Mouse (Mus musculus) brown adipose tissue, adult 24 weeks (tissue): Measurements from ENCODE around the gene Kiss1r. TPM values are rescaled to one million over a fixed set of nuclear protein-coding genes. Genes with fewer than 3 reads are reported as not detected.

Source experiments
- H3K27ac ChIP-seq: fragments of 200-500 bp; replicated peaks from 2 replicates; pipeline ENCODE4 v1.5.1; 2012; ENCODE audit warnings: low read depth, mild to moderate bottlenecking, low read length
- H3K4me1 ChIP-seq: fragments of 200-500 bp; 2 replicates; pipeline ENCODE4 v1.6.1; 2012; ENCODE audit warnings: low read length, mixed read lengths; ENCODE audit not compliant: control insufficient read depth, insufficient read depth, insufficient read length
- H3K4me3 ChIP-seq: fragments of 200-500 bp; 2 replicates; pipeline ENCODE4 v1.5.1; 2012; ENCODE audit warnings: low read depth, mild to moderate bottlenecking, low read length, moderate library complexity; ENCODE audit not compliant: insufficient read depth
- polyA plus RNA-seq: library from polyadenylated mRNA; stranded (reverse); fragments of >200 nt; gene quantifications from 2 replicates; pipeline ENCODE4 v1.2.4, GENCODE M21; 2012; ENCODE audit not compliant: missing spikeins, insufficient read depth, insufficient read length

Kiss1r gene
- polyA plus RNA-seq, 1 experiment, result 0.63 TPM

DNA sequence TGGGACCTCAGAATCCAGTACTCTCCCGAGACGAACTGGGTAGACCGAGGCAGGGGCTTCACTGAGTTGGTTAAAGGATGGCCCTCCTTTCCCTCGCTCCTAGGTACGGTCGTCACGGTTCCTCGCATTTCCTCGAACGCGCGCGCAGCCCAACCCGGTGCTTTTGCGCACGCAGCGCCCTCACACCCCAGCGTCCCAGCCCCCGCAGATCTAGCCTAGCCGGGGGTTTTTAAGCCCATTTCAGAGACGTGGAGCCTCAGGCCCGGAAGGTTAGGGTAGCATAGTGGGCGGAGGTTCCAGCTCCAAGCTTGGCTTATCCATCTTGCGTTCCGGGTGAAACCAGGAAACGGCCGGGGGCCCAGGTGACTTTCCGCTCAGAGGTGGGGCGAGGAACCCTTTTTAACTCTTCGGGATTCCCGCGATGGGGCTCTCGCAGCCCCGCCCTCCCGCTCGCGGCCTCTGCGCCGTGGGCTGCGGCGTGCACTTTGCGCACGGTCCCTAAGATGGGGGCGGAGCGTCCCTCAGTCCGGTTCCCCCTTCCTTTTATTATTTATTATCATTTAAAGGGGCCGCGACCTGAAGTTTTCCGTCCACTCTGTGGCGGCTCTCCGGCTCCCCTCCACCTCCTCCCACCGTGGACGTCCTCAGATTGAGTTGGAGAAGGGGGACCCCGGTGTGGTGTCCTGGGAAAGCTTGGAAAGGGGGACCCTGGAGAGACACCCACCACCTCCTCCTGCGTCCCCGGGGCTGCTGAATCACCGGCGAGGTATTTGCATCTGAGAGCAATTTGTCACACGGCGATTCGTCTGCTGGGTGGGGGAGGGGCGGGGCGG is 9.9 kb downstream of the Kiss1r start, which contains the start of gene Arid3a:
TSS of gene Arid3a (plus strand) at position 553 of the 833 bp plus-strand sequence.
- Histone ChIP-seq H3K4me1 (peaks cover 2% of the 10 kb centered on the region; the same call in 1 of the 2 replicates), H3K4me3 (peak within 1 kb of the TSS; percentile 98), H3K27ac (peak within 1 kb of the TSS; percentile 76)

DNA sequence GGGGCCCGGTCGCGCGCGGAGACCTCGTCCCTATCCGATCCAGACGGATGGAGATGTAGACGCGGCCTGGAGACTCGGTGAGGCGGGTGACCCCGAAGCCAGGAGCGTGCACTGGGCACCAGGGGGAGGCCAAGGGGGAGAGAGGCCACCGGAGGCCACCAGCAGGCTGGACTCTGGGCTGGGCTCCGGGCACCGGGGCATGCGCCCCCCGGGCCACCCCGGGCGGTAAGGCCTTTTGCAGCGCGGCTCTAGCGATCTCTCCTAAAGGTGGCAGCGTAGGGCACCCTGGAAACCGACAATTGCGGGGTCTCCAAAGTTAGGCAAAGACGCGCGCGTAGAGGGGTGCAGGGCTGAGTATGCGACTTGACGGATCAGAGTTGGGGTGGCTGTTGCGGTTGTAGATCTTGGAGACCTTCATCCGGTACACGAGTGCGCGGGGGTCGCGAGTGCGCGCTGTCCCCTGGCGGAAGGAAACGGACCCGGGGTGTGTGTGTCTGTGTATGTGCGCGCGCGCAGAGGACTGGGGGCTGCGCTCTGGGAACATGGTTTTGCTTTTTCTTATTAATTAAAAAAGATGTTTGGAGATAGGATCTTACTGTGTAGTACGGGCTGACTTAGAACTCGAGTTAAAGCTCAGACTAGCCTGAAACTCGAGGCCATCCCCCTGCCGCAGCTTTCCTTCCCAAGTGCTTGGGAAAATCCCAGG is 10.7 kb downstream of the Kiss1r start:
- Histone ChIP-seq H3K4me1 (peaks cover 8% of the 10 kb centered on the region; the same call in 1 of the 2 replicates), H3K27ac (peak overlapping the region; percentile 2), H3K4me3 (peak overlapping the region; percentile 98)

DNA sequence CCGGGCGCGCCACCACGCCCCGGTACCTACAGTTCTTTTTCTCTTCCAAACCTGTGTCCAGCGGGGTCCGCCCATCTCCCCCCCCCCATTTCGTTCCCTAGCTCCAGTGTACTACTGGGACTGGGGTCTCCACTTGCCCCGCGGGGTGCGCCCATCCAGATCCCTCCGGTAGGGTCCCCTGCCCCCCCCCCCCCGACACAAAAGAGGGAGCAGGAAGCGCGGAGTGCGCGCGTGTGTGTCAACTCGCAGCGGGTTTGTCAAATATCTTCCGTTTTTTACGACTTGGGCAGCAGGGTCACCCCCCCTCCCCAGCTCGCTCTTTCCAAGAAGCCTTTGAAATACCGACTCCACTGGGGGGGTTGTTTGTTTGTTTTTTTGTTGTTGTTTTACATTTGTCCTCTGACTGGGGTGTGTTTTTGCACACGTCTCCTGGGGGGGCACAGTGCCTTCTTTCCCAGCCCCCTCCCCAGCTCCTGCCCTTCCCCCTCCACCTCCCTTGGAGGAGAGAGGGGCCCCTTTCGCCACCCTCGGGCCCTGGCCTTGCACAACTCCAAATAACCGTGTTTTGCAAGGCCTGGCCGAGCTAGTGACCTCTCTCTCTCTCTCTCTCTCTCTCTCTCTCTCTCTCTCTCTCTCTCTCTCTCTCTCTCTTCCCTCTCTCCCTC is 11.4 kb downstream of the Kiss1r start:
- Histone ChIP-seq H3K27ac (0 out of 2 replicates have a peak overlapping the region, but pooled peaks have one; percentile 2), H3K4me1 (peaks cover 14% of the 10 kb centered on the region)

DNA sequence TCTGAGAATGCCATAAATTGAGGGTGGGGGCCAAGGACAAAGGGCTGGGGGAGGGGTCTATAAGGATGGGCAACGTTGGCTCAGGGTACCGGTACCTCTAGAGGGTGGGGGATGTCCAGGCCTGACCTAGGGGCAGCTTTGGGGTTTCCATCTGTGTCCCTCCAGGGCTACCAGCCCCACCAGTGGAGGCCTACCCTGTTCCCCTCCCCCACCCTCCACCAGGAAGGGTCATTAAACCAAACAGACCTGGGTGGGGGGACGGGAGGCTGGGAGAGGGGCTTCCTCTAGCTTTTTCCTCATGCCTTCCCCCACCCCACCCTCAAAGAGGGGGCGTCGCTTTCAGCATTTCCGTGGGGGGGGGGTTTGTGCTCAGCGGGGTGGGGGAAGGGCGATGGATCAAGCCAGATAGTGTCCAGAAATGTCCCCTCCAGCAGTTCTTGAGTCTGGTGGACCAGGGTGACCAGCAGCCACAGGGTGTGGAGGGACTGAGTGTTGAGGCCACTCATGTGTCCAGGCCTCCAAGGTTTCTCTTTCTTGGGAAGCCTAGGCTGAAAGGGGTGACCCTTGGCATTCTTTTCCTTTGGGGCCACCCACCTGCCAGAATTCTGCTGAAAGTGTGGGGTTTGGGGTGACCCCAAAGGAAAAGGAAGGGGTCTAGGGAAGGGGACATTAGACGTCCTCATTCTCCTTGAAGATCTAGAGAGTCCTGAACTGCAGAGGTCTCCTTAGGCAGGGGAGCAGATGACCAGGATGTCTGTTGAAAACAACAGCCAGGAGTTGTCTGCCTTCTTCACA is 12.3 kb downstream of the Kiss1r start:
- H3K4me3 ChIP-seq, result no peak overlapping the region
- H3K27ac ChIP-seq, result no peak overlapping the region
- H3K4me1 ChIP-seq, result peaks cover 23% of the 10 kb centered on the region

More for the DNA sequence above, 11.4 kb downstream of the Kiss1r start:
- peak overlapping the region; percentile 98 for H3K4me3 ChIP-seq

DNA sequence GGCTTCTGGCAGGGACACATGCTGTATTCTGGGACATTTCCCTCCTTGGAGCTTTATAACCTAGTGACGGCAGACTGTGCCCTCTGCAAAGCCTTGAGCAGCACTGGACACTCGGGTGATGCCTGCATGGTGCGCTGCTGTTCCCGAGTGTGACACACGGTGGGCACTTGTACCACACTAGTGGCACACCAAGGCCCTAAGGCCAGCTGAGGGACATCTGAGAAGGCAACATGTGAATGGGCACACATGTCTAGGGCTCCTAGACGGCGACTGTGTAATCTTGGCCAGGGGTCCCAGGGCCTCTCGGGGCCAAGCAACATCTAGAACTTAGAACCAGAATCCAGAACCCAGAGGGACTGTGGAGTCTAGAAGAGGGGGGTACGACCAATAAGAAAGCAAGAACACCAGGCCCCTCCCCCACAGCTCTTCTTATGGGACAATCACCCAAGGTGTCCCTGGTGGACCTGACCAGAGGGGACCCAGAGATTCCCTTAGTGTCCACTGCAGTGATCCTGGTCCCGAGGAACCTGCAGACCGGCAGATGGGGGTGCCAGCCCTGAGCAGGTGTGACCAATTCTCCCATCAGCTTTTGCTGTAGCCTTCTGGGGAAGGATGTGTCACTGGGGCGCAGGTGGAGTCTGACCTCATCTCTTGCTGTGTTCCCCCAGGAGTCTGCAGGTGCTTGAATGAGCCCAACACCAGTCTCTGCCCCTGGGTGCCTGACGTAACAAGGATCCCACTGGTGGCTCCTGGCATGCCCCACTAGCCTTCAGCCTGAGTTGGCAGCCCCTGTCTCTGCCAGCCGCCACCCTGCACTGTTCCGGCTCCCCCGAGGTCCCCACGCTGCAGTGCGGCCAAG is 13.4 kb downstream of the Kiss1r start:
- H3K4me1 ChIP-seq, result peaks cover 28% of the 10 kb centered on the region
- H3K27ac ChIP-seq, result no peak overlapping the region
- no peak overlapping the region for H3K4me3 ChIP-seq

DNA sequence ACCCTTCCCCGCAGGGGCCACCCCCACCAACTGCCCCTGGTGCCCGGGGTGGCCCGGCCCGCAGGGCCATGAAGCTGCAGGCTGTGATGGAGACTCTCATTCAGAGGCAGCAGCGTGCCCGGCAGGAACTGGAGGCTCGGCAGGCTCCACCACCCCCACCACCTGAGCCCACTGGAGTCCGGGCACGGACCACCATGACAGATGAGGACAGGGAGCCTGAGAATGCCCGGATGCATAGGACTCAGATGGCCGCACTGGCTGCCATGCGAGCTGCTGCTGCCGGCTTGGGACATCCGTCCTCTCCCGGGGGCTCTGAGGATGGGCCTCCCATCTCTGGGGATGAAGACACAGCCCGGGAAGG is 14.0 kb downstream of the Kiss1r start:
- Histone ChIP-seq H3K4me3 (no peak overlapping the region), H3K4me1 (peaks cover 31% of the 10 kb centered on the region)

DNA sequence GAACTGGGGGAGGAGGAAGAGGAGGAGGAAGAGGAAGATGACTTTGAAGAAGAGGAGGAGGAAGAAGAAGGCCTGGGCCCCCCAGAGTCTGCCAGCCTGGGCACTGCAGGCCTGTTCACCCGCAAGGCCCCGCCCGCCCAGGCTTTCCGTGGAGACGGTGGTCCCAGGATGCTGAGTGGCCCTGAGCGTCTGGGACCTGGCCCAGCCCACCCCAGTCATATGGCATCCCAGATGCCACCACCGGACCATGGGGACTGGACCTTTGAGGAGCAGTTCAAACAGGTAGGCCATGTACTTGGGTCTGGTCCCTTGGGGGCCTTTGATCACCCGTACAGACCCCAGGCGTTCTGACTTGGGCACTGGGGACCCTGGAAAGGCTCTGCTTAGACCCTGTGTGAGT is 15.0 kb downstream of the Kiss1r start:
- H3K4me3 ChIP-seq, result no peak overlapping the region
- H3K27ac ChIP-seq, result no peak overlapping the region
- H3K4me1 ChIP-seq, result peaks cover 37% of the 10 kb centered on the region

More for the DNA sequence above, 14.0 kb downstream of the Kiss1r start:
- no peak overlapping the region for H3K27ac ChIP-seq

DNA sequence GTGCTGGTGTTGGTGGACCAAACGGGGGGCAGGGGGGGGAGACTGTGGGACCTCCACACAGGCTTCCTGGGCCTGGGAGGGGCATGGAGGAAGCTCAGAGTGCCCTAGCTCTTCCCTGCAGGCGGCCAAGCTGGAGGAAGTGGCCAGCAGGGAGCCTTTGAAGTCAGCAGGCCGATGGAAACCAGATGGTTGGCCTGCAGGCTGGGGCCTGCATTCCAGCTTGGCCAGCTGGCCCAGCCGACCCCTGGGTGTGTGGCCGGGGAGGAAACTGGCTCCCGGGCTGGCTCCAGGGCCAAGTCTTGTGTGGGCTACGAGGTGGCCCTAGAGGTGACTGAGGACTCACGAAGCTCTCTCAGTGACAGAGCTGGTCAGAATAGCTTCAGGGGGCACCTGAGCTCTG is 16.0 kb downstream of the Kiss1r start:
- Histone ChIP-seq H3K27ac (no peak overlapping the region), H3K4me3 (no peak overlapping the region), H3K4me1 (peaks cover 42% of the 10 kb centered on the region)

DNA sequence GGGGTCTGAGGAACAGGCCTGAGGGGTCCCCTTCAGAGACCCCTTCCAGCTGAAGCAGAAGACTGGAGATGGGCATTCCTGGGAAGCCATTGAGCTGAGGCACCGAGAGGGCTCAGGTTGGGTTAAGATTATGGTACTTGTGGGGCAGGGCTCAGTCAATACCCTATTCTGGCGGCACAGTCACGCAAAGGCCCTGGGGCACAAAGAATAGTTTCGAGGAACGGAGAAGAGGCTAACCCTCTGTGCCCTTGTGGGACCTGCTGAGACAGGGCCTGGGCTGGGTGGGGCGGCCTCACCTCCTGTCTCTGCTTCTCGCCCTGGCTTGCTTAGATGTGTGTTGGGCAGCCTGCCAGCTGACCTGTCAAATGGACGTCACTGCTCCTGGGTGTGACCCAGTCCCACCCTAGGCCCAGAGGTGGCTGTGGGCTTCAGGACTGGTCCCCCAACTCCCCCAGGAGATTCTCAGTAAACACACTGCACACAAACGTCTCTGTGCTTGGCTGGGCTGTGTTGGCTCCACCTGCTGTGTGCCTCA is 16.4 kb downstream of the Kiss1r start:
- Histone ChIP-seq H3K4me3 (no peak overlapping the region), H3K4me1 (peaks cover 42% of the 10 kb centered on the region), H3K27ac (no peak overlapping the region)

DNA sequence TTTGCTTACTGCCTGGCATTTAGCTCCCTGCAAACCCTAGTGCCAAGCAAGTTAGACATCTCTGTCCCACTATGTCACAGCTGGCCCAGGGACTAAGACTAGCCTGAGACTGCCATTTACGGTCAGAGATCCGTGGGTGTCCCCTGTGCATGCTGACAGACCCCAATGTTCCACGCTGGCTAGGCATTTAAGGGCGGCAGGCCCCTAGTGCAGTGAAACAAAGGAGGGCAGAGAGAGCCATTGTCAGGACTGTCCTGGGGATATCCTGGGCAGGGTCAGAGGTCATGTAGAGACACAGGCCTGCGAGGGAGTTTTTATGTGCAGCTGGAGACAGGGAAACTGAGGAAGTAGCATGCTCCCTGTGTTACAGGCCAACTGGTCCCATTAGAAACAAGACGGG is 17.1 kb downstream of the Kiss1r start:
- H3K27ac ChIP-seq, result peak overlapping the region; percentile 9; the same call in 1 of the 2 replicates
- H3K4me1 ChIP-seq, result peaks cover 42% of the 10 kb centered on the region
- H3K4me3 ChIP-seq, result no peak overlapping the region

DNA sequence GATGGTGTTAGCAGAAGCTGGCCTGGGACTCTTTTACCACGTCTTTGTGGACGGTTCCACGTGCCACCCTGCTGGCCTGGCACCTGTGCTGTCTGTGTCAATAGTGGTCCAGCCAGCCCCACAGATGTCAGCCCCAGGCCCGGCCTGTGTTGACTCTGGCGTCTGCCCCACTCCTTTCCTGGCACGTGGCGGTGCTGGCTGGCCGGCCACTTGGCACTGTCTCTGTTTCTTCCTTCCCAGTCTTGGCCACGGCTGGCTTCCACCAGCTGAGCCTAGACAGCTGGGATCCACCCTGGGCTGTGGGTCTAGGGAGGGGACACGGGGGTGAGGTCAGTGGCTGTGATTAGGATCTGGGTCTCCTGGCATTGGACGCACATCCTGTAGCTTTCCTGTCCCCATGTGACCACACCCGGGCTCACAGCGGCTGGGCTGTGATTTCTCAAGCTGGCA is 17.5 kb downstream of the Kiss1r start:
- Histone ChIP-seq H3K27ac (peak overlapping the region; percentile 9; the same call in 1 of the 2 replicates), H3K4me3 (no peak overlapping the region), H3K4me1 (peaks cover 42% of the 10 kb centered on the region)

DNA sequence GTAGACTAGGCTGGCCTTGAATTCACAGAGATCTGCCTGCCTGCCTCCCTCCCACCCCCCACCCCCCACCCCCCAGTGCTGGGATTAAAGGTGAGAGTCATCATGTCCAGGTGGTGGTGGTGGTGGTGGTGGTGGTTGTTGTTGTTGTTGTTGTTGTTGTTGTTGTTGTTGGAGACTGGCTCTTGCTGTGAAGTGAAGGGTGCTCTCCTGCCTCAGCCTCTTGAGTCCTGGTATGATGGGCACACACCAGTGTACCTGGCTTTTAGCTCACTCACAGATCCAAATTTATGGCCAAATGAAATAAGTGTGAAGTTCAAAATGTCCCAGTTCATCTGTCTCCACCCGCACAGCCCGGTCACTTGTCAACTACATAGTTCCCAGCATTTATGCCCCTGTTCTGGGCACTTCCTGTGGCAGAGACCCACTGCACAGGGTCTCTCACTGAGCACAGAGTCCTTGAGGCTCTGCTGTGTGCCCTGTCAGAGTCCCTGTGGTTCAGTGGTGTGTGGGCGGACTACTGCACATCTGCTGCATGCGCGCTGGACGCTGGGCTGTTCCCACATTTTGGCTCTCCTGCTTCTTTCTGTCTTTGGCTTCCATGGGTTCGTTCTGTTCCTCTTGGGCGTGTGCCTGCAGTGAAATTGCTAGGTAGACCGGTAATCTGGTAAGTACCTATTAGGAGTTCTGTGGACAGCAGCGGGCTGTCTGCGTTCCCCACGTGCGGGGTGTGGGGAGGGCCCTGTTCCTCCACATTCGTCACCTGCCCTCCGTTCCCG is 18.2 kb downstream of the Kiss1r start:
- no peak overlapping the region for H3K27ac ChIP-seq
- no peak overlapping the region for H3K4me3 ChIP-seq
- peaks cover 40% of the 10 kb centered on the region for H3K4me1 ChIP-seq
